Mouse (Mus musculus): ENCODE measurements at regions not wholly inside any gene's neighbourhood (a gene's known extent, or its start where the extent isn't known, plus 50 kb on each side); places are given as distances from the start of the nearest gene placed in this dataset.
"Not testable (repeated sequence)": the region's sequence is repeated elsewhere in the genome, so short reads cannot be mapped to it uniquely, and the experiment has no call there.

DNA sequence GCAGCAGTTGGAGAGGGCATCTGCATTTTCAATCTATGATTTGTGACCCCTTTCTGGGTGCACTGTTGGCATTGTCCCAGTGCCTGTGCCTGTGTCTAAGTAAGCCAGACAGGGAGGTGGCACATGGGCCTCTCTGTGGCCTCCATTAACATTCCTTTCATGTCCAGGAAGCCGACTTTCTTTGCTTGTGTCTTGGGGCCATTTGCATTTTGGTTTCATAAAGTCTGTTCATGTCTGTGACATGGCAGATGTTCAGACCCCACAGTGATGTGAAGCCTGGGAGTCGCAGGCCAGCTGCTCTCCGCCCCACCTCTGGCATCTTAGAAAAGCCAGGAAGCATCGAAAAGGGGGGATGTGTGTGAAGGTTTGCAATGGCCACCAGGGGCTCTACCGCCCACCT lies 153.1 kb downstream of the Kif26a start:
- DNase-seq: no peak

DNA sequence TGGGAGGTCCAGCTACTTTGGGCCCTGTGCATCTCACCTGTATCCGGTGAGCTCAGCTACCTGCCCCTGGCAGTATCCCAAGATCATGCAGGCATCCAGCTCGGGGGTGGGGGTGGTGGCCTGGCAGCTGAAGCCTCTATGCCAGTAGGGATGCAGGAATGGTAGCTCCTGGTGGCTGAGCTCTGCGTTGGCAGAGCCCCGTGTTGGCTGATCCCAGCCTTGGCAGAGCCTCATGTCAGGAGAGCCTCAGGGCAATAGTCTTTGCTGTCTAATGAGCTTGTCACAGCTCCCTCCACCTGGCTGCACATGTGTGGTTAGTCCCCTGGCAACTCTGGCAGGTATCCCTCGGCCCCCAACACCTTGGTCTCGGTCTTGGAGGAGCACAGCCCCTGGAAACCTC lies 153.6 kb downstream of the Kif26a start:
- no peak for DNase-seq

DNA sequence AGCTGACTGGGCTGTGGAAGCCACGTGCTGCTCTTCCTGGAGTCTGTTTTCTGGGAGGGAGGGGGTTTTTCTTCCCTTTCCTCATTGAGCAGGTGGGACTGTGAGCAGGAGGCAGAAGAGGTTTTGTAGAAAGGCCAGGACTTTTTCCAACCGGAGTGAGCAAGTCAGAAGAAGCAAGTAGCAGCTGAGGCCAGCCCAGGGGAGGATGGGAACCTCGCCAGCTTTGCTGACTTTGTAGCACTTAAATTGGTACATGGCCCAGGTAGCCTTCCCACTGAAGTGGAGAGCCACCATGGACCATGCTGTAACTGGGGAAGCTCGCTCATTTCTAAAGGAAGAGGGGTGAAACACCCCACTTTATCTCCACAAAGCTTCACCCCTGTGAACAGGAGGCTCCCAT lies 154.1 kb downstream of the Kif26a start:
- DNase-seq: no peak

DNA sequence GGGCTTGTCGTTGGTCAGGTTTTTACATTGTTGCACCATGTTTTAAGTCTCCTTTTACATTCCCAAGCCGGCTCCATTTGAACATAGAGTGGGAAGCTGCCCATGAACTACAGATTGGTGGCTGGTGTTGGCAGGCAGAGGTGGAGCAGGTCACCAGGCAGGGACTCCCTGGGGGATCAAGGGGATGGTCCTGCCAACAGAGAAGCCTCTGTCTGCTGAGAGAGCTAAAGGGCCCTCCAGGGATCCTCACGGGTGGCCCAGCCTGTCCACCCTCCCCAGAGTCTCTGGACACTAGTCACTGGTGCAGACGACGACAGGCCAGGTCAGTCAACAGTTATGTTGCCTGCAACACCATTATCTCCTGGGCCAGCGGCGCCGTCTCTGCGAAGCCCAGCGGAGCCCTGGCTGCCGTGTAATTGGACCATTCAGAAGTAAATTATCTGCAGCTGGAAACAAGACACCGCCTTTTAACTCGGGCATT lies 155.4 kb downstream of the Kif26a start:
- DNase-seq: no peak

DNA sequence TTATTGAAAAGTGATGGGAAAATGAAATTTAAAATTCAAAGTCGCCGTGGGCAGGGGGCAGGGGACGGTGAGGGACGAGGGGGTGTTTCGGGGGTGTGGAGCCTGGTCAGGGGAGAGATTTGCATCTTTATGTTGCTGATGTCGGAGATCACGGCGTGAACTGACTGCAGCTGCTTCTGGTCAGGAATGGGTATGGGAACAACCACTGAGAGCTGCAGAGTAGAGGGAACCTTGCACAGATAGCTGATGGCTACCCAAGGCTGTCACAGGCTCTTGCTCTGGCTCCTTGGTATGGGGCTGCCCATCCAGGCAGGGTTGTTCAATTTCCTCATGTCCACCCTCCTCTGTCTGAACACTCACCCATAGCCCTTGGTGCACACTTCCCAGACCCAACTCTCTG lies 155.9 kb downstream of the Kif26a start:
- DNase-seq: no peak

DNA sequence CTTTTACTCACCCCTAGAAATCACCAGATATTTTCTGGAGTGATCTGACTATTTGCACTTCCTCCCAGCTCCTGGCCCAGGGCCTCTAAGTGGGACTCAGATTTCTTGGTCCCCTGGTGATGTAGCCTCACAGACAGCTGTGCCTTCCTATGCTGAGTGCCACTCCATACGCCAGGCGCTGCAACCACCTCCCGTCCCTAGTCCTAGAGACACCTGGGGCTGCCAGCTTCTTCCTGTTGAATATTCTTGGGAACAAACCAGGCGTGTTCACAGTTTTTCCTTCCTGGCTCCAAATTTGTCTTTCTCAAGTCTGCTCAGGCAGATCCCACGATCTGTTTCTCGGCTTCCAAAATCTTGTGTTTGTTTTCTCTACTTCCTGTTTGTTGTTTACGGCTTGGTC lies 160.2 kb downstream of the Kif26a start:
- DNase-seq: no peak

DNA sequence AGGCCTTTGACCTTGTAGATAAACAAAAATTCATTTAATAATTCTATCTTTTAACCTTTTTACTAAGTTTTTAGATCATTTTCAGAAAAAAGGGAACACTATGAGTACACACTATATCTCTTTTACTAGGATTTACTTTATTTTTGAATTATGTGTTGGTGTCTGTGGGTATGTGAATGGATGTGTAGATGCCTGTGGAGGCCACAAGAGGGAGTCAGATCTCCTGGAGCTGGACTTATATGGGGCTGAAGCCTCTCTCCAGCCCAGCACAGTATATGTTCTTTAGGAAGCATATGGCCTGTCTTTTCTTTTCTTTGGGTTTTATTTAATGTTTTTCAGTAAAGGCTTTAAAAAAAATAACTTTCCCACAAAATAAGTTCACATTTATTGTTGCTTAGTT lies 162.0 kb downstream of the Kif26a start:
- no peak for DNase-seq

DNA sequence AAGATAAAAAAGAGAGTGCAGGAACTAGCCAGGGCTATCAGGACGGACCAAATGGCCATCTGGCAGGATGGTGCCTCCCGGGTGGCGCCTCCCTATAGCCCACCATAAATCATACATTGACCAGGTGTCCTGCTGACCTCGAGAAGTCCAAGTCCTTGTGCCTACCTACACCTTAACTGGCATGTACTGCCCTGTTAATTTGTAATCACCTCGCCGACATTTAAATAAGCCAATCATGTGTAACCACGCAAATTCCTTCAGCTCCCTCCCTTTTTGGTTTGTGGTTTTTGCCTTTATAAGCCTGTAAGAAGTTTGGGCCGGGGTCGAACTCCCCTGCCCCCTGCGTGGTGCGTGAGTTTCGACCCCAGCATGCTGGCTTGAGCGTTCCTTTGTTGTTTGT lies 163.1 kb downstream of the Kif26a start:
- not testable (repeated sequence) for DNase-seq

DNA sequence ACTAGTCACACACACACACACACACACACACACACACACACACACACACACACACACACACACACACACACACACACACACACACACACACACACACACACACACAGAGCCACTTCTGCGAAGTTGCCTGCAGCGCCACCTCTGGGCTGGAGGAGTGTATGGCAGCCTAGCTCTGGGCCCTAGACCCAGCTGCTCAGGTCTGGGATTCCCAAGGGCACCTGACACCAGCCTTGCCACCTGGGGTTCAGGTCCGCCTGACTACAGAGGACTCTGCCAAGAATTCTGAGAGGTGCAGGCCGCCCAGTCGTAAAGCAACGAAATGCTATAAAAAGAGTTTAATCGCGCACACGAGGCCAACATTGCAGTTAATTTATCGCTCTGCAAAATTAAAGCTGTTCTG lies 163.8 kb downstream of the Kif26a start:
- no peak for DNase-seq

DNA sequence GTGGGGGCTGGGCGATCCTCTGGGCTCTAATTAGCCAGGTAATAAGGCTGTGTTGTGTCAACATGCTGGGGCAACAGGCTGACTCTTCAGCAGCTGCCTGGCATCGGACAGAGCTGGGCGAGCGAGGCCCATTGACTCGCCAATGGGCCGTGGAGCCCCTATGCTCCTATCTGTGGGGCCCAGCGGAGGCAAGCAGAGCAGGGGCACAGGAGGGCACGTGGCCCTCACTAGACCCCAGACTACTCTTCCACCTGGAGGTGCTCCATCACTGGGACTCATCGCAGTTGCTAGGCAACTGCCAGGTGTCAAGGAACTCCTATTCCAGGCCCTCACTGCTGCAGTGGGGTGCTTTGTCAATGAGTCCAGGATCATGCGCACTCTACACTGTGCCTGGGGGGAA lies 164.7 kb downstream of the Kif26a start:
- no peak for DNase-seq

DNA sequence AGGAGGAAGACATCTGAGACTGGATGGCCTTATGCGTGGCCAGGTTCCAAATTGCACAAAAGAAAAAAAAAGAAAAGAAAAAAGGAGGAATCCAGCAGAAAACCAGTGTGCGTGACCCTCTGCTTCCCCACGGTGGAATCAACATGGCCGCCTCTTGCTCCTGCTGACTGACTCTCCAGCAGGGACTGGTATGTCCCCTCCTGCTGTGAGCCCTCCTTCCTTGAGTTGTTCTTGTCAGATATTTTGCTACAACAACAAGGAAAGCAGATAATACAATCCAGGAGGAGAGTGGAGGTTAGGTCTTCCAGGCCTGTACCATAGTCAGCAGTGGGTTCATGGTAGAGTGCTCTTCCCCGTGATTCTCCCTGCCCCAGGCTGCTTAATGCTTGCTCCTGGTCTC lies 168.8 kb downstream of the Kif26a start:
- DNase-seq: no peak

DNA sequence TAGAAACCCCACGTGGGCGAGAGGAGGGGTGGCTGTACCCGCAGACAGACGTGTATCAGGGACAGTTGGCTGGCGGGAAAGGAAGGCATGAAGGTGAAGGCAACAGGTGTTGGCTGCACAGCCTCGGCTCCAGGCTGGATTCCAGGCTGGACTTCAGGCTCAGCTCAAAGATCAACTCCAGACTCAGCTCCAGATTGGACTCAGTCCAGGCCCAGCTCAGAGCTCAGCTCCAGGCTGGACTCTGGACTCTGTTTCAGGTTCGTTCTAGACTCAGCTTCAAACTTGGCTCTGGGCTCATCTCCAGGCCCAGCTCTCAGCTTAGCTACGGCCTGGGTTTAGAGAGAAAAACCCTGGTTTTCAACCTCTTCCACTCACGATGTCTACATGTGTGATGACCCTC lies 171.2 kb downstream of the Kif26a start:
- no peak for DNase-seq

DNA sequence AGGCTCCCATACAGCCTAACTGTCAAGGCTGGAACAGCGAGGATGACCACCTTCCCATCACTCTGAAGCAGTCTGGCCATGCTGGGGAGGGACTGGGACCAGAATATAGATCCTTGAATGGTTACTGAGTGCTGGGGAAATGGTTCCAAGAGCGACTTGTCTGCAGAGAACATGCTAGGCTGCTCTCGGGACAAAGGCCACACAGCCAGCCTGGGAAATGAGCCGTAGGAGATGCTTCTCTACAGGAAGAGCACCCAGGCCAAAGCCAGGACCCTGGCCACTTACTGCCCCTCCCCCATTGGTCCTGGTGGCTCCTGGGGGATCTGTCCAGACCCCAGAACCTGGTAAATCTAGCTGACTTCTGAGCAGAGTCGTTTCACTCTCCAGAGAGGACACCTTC lies 170.8 kb upstream of the A530016L24Rik start:
- no peak for DNase-seq

DNA sequence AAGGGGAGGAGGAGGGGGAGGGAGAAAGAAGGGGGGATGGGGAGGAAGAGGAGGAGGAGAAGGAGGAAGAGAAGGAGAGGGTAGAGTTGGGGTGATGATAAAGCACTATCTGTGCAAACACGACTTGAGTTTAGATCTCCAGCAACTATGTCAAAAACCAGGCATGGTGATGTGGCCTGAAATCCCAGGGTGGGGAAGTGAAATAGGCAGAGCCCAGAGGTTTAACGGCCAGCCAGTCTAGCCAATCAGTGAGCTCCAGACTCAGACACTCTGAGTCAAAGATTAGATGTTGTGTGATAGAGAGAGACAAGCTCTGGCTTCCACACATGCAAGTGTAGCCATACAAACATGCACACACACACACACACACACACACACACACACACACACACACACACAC lies 167.1 kb upstream of the A530016L24Rik start:
- no peak for DNase-seq

DNA sequence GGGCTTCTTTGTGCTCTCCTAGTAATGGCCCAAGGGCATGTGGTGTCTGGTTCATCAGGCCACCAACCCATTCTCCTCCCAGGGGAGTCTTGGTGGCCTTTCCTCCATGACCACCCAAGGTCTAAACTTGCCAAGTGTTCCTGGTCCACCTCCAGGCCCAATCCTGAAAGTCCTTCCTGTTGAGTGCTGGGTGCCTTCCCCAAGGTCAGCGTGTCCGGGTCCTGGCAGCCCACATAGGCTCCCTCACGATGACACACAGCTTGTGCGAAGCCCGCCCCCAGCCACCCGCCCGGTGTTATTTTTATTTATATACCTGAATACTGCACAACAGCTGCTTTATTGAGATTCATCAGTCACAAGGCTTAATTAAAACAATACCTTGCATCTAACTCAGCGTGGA lies 161.8 kb upstream of the A530016L24Rik start:
- DNase-seq: no peak

DNA sequence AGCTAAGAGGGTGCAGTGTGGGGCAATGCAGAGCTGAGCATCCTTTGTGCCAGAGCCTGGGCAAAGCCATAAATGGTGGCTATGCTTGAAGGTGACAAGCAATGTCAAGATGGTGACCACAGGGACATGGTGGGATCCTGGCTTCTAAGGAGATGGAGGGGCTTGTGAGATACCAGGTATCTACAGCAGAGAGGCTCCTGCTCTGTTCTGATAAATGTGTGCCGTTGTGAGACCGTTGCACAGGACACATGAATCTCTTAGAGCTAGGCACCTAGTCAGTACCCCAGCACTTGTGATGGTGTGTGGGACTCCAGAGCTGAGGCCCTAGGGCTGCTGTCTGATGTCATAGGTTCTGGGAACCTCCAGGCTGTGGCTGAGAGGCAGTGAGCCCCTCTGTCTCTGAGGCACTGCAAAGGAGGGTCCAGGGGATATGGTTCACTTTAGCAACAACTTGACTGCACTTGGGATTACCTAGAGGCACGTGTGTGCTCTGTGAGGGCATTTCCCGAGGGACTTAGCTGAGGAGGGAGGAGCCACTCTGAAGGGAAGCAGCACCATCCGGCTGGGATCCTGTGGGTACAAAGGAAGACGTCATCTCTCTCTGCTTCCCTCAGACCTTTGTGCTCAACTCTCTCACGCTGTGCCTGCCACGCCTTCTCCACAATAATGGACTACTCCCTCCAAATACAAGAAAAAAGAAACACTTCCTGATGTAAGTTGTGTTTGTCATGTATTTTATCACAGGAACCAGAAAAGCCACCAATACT lies 160.3 kb upstream of the A530016L24Rik start:
- DNase-seq: peak in 1 of 2 experiments; percentile 49

DNA sequence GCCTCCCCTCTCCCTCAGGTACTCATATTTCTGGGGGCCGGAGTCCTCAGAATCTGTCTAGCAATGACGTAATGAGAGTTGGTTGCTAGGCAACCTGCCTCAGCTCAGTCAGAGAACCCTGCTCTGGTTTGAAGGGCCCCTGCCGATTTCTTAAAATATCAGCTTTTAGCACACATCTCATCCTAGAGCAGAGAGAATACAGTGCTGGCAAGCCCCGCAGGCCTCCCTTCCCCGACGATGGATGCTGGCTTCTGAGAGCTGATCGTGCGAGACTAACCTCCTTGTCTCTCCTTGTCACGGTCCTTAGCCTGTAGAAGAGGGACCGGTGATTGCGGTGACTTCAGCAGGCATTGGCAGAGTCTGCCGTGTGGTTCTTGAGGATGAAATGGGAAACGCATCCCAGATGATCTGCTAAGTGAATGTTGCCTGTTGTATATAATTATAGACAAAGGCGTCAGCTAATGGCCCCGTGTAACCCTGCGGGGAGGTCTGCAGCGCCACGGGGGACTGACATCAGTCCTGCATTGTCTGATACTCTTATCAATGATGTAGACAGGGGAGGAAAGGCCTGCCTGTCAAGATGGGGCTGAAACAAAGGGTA lies 159.4 kb upstream of the A530016L24Rik start:
- no peak for DNase-seq

DNA sequence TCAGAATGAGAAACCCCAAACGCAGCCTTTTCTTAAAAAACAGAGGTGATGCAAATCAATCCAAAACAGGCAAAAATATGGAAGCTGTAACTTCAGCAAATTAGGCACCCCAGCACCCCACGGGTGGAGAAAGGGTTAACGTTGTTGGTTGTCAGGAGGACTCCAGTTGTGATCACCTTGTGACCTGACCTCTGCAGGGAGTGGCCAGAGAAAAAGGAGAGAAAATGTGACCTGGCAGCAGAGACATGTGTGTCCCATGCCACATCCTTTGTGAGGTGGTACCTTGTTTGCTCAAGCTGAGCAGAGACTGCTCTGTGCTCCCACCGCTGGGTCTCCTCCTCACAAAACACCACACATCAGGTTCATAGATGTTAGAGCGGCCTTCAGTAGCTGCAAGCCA lies 158.7 kb upstream of the A530016L24Rik start:
- no peak for DNase-seq

DNA sequence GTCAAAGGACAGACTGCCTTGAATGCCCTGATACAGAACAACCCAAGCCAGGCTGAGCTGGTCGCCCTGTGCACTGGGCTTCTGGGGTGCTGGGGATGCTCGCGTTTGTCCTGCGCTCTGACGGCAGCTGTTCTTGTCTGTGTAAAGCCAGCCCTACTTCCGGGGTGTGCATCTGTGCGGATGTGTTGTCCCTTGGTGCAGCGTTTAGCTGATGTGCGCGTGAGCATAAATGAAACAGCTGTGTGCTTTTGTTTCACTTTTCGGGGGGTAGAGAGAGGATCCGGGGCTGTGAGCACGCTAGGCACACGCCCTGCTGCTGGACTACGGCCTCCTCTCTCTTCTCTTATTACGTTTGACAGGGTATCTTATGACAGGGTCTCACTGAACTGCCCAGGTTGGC lies 158.2 kb upstream of the A530016L24Rik start:
- DNase-seq: no peak

DNA sequence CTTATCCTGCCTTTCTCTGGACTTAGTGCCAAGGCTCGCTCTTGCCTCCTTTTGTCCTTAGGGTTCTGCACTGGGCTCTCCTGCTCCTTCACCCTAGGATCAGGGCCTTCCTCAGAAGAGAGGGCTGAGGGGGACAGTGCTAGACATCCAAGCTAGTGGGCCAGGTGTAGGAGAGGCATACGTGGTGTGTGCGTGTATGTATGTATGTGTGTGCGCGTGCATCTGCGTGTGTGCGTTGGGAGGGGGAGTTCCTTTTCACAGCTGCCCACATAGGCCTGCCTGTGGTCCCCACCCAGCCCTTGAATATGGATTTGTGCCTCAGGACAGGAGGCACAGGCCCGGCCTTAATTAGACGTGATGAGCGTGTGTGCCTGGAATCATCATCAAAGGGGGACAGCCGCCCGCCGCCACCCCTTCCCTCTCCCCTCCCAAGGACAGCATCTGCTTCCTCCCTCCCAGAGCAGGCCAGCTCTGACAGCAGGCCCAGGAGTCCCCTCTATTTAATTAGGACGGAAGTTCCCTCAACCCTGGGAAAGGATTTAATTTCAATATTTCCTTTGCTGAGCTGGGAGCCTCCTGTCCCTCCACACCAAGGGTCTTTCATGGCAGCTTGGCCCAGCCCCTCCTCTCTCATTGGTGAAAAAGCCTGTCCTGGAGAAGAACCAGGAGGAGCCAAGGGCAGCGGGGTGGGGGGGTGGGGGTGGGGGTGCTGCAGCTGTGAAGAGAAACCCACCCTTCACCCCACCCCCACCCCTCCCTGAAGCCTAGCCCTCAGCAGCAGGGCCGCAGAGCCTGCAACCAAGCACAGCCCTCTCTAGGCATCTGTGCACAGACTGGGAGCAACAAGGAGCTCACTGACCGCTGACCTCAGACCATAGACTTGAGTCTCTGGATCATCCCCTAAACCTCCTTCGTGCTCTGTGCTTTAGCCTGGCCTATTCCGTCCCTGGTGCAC lies 155.8 kb upstream of the A530016L24Rik start:
- peak in 1 of 2 experiments; percentile 79 for DNase-seq

DNA sequence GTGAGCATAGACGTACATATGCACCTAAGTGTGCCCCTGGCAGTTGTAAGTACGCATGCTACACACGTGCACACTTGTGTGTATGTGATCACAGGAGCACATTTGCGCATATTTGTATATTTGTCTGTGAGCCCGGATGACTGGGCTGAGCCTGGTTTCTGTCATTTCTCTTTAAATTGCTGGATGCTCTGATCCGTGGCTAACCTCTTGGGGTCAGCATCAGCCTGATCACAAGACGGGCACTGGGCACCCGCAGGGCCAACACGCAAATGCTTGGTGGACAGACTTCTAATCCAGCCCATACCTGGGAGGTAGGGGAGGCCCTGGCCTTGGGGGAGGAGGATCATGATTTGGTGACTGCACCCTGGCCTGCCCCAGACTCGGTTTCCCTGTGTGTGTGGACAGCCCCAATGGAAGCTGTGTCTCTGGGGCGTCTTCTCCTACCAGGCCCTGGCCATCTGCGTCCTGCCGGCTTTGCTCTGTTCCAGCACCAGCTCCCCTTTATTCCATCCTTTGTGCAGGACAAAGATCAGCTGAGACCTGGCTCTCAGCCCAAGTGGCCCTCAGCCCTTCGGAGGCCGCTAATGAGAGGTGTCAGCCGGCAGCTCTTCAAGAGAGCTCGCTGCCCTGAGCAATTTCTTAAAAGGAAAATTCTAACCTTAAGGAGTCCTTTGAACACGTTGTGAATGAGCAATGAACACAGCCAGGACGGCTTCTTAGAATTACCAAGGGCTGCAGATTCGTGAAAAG lies 155.0 kb upstream of the A530016L24Rik start:
- DNase-seq: no peak

DNA sequence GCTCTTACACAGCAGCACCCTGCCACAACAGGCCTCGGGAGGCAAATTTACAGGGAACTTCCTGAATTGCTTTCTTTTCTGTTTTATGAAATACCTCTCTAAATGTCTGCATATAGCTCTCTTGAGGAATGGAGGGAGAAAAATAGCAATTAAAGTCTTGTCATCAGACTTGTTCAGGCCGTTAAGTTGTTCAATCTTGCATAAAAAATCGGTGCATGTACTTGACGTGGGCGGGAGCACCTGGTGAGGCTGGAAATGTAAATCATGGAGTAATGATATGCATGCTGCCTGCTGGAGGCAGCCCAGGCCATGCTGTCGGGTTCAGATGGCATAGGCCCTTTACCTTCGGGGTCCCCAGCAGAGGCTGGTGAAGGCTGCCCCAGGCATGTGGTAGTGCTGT lies 153.6 kb upstream of the A530016L24Rik start:
- DNase-seq: no peak

All from heart, adult 18-20 months (tissue).